Mouse (Mus musculus): Measurements from ENCODE around the gene Prkab2.

DNA sequence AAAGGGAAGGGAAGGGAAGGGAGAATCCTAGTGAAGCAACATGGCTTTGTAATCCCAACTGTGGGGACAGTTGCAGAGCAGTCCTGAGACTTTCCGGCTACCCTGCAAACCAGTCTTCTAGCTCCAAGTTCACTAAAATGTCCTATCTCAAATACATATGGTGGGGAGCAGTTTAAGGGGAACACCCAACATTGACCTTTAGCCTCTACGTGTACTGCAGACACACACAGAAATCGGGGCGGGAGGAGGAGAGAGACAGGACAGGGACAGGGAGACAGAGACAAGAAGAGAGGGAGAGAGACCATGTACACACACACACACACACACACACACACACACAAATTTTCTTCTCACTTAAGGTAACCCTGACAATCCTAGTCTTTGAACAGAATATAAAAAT, 28.1 kb upstream of the Prkab2 start:
- no peak for TF ChIP-seq POLR2A (IDR thresholded peaks at IDR 0.05; ENCODE audit: low read depth, low read length)
- no peak for TF ChIP-seq CTCF (conservative IDR thresholded peaks at IDR 0.05 in 1 of 2, IDR thresholded peaks at IDR 0.05 in 1 of 2; ENCODE audit: low read depth in 2 of 2, low read length in 2 of 2)
- TF ChIP-seq NRF1 (IDR thresholded peaks at IDR 0.05; ENCODE audit: low read depth, low read length) = no peak
- TF ChIP-seq HCFC1 (IDR thresholded peaks at IDR 0.05; ENCODE audit: low read depth, low read length) = no peak
- TF ChIP-seq MAZ (IDR thresholded peaks at IDR 0.05; ENCODE audit: low read depth, low read length) = no peak
- no peak for TF ChIP-seq EP300 (IDR thresholded peaks at IDR 0.05; ENCODE audit: low read length)
